Mouse (Mus musculus) layer of hippocampus, postnatal 14 days (tissue): ENCODE data around the gene Pagr1a. TPM values are rescaled to one million over a fixed set of nuclear protein-coding genes. Genes with fewer than 3 reads are reported as not detected.
A peak's percentile ranks its signal among the peaks of the same experiment; 100 is the strongest.

Experiments used
- DNase-seq, 2 experiments: peaks; one replicate each; pipeline ENCODE4 v3.0.0; 2021 to 2022; ENCODE audit warnings: low spot score in 2 of 2, mixed read lengths in 1 of 2
- total RNA-seq, 2 experiments: library from RNA; stranded (reverse); gene quantifications; 2 replicates each; pipeline ENCODE4 v1.2.3; 2021

Pagr1a gene
- total RNA-seq, 2 experiments from 2014 or later: 21.2 to 27.3 TPM

DNA sequence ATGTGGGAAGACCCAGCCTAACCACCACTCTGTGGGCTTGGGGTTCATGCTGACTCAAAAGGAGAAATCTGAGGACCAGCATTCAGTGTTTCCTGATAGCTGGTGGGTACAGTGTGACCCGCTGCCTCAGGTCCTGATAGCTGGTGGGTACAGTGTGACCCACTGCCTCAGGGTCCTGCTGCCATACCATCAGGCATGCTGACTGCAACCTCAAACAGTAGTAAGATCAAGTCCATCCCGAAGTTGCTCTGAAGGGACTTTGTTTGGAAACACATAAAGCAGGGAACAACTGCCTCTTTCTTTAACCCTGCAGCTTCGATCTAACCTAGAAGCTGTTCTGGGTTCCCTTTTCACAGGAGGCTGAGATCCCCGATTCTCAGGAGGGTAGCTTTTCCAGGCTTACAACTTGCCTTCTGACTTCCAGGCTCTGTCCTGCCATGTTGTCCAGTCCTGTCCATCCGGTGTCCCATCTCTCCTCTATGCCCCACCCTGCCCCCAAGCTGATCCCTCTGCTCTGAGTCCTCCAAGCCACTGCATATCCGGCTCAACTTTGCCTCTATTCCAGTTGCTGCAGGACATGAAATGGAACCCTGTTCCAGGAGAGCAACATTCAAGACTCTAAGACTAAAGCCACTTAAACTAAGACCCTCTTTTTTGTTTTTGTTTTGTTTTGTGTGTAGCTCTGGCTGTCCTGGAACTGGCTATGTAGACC is 9.7 kb downstream of the Pagr1a start:
- no peak for DNase-seq

DNA sequence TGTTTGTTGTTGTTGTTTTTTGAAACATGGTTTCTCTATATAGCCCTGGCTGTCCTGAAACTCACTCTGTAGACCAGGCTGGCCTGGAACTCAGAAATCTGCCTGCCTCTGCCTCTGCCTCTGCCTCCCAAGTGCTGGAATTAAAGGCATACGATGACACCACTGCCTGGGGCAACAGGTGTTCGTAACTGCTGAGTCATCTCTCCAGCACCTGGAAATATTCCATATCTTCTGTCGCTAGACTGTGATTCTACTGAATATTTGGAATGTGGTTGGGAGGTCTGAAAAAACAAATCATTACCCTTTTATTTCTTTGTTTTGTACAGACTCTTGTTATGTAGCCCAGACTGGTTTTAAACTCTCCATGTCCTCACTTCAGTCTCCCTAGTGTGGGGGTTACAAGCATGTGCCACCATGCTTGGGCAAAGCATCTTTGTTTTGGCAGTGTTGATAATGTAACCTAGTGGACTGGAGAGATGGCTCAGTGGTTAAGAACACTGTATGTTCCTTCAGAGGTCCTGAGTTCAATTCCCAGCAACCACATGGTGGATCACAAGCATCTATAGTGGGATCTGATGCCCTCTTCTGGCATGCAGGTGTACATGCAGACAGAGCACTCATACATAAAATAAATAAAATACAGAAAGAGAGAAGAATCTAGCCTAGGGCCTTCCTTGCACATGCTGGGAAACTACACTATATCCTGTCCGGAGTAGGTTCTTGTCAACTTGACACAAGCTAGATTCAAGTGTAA is 12.9 kb downstream of the Pagr1a start:
- no peak for DNase-seq

DNA sequence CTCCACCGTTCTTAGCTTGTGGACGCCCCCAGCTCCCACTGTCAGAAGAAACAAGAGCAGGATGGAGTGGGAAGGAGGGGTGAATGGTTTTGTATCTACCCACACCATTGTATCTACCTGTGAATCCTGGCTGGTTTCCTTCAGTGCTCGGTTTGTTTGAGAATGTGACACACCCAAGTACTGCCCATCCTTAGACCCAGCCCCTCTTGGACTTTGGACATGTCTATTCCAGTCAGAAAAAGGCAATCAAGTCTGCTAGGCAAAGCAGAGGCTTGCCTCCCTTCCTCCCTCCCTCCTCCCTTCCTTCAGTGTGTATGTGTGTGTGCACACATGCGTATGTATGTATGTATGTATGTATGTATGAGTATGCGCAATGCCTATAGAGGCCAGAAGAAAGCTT is 13.5 kb downstream of the Pagr1a start:
- DNase-seq: no peak

DNA sequence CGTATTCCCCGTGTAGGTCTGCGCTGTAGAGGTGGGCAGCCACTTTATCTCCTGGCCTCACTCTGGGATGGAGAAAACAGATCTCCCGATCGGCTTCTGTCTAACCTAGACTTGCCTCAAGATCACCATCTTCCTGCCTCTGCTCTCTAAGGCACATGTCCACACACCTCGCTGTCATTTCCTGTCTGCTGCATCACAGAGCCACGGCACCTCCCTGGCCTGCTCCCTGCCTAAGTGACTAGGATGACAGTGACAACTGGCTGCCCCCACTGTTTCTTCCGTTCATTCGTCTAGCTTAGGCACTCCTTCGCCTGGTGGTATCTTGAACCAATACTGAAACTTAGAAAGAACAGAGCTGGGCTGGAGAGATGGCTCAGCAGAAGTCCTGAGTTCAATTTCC is 17.6 kb downstream of the Pagr1a start:
- no peak for DNase-seq

DNA sequence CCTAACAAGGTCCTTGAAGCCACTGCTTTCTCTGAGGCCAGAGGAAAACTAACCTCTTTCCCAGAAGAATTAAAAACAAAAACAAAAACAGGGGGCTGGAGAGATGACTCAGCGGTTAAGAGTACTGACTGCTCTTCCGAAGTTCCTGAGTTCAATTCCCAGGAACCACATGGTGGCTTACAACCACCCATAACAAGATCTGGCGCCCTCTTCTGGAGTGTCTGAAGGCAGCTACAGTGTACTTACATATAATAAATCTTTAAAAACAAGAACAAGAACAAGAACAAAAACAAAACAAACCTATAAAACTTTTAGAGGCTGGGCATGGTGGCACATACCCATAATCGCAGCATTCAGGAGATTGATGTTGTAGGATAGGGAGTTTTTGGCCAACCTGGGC is 20.7 kb downstream of the Pagr1a start:
- DNase-seq: no peak

DNA sequence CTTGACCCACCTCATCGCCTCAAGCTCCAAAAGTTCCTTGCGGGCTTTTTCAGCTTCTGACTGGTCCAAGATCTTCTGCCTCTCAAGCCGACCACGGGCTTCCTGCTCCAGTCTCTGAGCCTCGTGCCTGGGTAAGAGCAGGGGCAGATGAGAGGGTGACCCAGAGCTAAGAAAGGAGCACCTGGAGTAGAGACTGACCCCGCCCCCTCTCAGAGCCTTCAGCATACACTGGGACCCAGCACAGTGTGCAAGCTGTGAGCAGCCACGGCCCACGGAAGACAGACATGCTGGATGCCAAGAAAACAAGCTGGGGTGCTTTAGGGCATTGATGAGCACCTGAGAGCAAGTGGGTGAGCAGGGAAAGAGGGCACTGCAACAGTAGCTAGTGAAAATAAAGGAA is 28.3 kb downstream of the Pagr1a start:
- DNase-seq: no peak

DNA sequence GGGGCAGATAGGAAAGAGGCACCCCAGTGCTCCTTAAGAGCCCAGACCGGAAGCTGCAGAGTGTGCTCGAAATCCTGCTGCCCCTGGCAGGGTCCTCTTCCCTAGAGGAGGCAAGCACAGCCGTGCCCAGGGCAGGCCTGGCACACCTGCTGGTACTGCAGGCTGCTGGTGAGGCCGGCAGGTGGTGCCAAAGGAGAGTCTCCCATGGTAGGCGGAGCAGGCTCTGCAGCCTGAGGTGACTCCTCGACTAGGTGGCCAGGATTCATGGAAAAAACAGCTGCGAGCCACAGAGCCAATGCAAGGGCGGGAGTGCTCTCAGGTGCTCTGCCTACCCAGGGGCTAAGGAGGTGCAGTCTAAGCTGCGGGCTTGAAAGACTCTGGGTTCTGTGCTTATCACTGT is 30.8 kb downstream of the Pagr1a start:
- DNase-seq: peak; percentile 26 to 43

DNA sequence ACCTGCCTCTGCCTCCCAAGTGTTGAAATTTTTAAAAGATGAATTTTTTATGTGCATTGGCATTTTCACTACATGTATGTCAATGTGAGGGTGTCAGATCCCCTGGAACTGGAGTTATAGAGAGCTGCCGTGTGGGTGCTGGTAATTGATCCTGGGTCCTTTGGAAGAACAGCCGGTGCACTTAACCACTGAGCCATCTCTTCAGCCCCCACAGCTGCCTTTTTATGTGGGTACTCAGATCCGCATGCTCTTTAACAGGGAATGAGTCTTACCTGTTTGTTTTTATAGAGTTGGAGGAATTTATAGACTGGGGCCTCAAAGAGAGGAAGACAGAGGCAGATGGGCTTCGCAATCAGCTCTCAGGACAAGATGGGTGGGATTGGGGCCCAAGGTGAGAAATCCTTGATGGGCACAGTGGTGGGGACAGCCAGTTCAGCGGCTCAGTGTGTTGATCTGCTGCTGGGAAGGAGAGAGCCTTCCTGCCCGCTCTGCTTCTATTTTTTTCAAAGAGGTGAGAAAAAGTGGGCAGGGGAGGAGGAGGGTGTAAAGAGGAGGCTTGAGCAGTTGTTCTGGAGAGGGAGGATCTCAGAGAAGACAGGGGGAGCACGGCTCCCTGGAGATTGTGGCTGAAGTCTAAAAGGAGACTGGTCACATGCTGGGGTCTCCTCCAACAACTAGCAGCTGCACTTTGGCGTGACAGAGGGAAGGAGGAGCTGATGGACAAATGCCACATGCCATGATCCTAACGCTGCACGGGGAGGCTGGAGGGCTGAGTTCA is 32.3 kb downstream of the Pagr1a start:
- no peak for DNase-seq

DNA sequence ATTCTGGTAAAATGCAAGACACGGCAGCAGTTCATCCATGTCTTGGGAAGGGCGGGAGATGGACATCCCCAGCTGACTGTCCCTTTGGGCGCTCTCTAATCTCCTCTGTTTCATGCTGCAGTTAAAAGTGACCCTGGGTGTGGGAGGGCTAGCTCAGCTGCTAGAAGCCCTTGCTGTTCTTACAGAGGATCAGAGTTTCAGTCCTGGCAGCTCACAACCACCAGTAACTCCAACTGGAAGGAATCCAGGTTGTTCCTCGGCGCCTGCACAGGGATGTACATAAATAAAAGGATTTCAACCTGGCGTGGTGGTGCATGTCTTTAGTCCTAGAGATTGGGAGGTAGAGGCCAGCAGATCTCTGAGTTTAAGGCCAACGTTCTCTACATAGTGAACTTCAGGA is 34.0 kb downstream of the Pagr1a start:
- no peak for DNase-seq

DNA sequence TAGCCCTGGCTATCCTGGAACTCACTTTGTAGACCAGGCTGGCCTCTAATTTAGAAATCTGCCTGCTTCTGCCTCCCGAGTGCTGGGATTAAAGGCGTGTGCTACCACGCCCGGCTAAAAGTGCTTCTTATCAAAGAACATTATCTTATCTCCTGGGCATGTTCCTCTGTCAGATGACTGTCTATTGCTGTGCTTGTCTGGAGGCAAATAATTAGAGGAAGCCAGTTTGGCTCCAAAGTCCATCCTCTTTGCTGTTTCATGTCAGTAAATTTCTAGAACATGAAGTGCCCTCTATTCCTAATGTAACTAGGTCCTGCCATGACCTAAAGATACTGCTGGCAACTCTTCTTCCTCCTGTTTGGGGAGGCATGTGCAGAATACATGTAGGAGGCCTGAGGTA is 35.1 kb downstream of the Pagr1a start:
- DNase-seq: no peak

DNA sequence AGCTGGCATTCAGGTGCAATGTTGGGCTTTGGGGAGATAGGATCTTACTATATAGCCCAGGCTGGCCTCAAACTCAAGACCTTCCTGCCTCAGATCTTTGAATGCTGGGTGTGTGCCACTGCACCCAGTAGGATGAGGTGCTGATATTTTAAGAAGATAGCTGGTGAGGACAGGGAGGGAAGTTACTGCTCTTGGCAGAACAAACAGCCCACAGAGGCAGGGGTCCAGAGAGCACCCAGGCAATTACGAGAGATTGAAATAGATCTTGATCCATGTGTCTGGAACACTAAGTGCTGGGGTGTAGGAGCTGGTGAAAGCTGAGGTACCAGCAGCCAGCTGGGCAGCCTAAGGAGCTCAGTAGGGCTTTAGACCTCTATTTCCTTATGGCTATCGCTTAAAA is 35.6 kb downstream of the Pagr1a start:
- no peak for DNase-seq

DNA sequence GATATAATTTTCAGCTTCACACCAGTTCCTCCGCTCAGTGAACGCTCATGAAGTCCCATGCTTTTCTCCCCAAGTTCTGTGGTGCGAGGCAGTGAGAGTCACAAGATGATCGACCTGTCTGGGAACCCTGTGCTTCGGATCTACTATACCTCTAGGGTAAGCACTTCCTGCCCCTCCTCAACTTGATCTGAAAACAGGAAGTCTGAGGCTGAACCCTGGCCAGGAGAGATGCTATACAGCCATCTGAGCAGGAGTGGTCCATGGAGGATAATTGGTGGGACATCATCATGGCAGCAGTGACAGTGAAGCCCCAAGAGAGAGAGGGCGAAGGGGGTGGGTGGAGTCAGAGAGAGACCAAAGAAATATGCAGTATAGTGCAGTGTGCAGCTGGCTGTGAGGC is 38.3 kb downstream of the Pagr1a start:
- no peak for DNase-seq

DNA sequence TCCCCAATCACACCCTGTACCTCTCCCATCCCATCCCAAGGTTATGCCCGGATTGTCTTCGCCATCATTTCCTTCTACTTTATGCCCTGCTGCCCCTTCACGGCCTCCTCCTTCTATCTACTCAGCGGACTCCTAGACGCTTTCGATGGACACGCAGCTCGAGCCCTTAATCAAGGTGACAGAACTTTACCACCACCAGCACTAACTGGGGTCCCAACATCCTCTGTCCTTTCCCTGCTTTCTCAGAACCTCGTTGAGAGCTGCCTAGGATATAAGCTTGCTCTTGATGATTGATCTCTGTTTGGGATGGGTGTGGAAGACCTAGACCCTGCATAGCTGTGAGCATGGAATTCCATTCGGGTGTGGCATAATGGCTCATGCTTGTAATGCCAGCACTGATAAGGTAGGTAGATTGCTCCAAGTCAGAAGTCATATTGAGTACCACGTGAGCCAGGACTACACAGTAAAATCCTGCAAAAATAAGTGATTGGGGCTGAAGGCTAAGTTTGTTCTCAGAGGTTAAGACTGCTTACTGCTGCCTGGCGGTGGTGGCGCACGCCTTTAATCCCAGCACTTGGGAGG is 40.2 kb downstream of the Pagr1a start:
- DNase-seq: no peak

DNA sequence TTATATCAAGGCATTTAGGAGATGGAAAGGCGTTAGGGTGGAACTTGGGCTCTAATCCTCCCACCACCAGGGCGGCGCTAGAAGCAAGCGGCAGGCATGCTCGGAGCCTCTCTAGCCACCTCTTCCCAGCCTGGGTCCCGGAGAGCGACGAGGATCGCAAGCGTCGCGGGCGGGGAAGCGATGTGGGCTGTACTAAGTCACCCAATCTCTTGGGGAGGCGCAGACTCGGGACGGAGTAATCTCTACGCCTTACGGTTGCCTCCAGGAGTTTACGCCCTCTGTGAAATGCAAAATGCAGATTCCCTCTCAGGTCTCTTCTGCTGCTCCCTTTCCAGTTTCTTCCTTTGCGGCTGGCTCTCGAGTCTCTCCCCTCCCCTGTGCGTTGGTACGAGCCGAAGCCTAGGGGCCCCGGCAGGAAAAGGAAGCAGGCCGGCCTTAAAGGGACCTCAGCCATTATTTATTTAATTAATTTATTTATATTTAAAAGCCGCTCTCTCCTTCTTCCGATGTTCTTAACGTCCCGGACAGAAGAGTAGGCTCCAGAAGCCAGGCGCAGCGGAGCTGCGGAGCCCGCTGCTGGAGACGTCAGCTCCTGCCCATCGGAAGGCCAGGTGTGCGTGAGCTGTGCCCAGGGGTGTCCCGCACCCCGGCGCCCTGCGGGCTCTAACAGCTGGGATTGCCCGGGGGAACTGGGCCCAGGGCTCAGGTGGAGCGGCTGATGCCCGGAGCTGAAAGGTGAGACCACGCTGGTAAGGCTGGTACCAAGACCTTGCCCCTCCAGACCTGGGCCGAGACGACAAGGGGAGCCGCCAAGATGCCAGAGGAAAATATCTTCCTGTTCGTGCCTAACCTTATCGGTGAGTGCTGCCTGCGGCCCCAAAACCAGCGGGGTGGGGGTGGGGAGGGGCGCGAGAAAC is 40.9 kb downstream of the Pagr1a start, which contains the start of gene Cdiptos:
TSS of gene Cdiptos (minus strand) at position 149 of the 917 bp plus-strand sequence.
- peak; percentile 96 for DNase-seq

DNA sequence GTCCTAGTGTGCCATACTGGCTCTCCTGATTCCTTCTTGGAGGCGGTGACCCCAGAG is 41.4 kb downstream of the Pagr1a start, which contains the start of gene Cdipt:
TSS of gene Cdipt (plus strand) at position 22 of the 57 bp plus-strand sequence.
- no peak for DNase-seq

DNA sequence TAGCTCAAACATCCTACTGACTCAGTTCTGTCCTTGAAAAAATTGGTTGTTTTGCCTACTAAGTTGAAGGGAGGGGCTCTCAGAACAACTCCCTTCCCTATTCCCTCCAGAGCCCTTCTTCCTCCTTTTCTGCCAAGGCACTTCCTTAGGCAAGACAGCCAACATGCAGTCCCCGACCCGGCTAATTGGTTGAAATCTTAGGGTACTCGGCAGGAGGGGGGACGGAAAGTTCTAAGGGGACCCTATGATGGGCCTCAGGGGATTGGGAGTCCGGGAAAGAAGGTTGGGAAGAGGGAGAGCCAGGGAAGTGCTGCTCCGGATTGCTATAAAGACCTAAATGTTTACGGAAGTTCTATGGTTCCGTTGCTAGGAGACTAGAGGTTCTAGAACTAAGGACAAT is 41.7 kb downstream of the Pagr1a start:
- DNase-seq: no peak

DNA sequence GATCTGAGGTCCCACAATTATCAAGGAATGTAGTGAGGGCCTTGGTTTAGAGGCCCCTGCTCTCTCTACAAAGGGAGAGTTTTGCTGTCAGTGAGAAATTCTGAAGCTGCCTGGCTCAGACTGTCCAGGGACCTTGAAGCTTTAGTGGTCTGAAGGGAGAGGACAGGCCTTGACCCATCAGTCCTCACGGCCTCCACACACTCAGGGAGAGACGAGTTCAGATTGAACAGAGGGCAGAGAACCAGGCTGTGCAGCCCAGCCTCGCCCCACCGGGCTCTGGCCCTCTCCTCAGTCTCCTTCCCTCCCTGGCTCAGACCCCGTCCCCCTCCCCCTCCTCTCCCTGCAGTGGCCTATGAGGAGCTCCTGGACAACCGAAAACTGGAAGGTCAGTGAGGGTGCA is 49.8 kb downstream of the Pagr1a start:
- no peak for DNase-seq

DNA sequence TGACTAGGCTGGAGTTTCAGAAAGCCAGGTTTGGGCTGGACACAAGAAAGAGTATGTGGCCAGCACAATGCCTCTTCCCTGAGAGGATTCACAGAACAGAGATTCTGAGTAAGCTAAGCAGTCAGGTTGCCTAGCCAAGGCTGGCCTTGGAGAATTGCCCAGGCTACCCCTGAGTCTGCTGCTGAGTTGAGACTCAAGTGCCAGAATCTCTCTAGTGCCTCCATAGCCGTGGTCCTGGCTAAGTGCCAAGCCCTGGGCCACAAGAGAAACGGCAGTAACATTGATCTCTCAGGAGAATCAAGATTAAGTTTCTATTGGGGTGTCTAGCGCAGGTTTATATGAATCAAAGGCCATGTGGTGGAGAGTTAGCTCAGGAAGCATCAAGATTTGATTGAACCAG is 51.6 kb downstream of the Pagr1a start:
- DNase-seq: no peak
